ENCODE assay signal across 8 mouse cellular contexts in the genomic region with DNA sequence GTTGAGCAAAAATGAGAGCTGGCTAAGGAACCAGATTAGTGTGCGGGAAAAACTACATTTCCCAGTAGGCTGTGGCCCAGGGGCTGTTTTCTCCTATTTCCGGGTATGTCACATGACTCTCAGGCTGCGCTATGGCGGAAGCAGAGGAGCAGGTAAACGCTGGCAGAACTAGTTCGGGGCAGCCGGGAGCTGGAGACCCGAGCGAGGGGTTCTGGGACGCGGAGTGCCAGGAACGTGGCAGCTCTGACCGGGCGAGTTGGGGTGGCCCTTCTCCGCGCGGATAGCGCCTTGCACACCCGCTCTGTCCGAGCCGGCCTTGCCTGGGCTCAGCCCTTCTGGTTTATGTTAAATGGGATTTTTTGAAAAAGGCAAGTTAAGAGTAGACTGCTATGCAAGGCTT. TPM values are rescaled to one million over a fixed set of nuclear protein-coding genes. Genes with fewer than 3 reads are reported as not detected.
DNase-seq lines count a peak whose midpoint lies in the region; ATAC-seq and TF ChIP-seq lines count a peak whose summit lies in the region.

Vps41 (plus strand) TSS at position 102 of the 400 bp plus-strand sequence.

- 0% methylated on average over 20 of the region's 21 CpGs for WGBS in embryonic facial prominence, embryonic 14.5 days
- under 1% methylated on average over 21 of the region's 21 CpGs for WGBS in heart, adult 2 months
- 1% methylated on average over 21 of the region's 21 CpGs for WGBS in limb, embryonic 13.5 days
- WGBS in midbrain, embryonic 16.5 days, result under 1% methylated on average over 21 of the region's 21 CpGs

- no peaks in the 10 kb centered on the region for H3K9me3 ChIP-seq in embryonic facial prominence, embryonic 14.5 days (ENCODE audit: control insufficient read depth, low read length)
- no peaks in the 10 kb centered on the region for H3K9me3 ChIP-seq in limb, embryonic 13.5 days
- no peaks in the 10 kb centered on the region for H3K9me3 ChIP-seq in midbrain, embryonic 16.5 days (replicated peaks; ENCODE audit: control insufficient read depth, low read length, poor library complexity, severe bottlenecking)

- no peaks in the 10 kb centered on the region; the same call in 1 of the 2 replicates for H3K79me2 ChIP-seq in heart, adult 2 months (replicated peaks; ENCODE audit: control insufficient read depth, insufficient read depth, low read length)

- peak within 1 kb of the TSS; percentile 74 for H3K9ac ChIP-seq in embryonic facial prominence, embryonic 14.5 days (ENCODE audit: low read depth, low read length)
- peak within 1 kb of the TSS; percentile 77 for H3K9ac ChIP-seq in heart, adult 2 months (ENCODE audit: low read depth, low read length)
- H3K9ac ChIP-seq in limb, embryonic 13.5 days, result peak within 1 kb of the TSS; percentile 82
- H3K9ac ChIP-seq in midbrain, embryonic 16.5 days (ENCODE audit: low read depth, low read length), result peak within 1 kb of the TSS; percentile 72

- H3K4me2 ChIP-seq in embryonic facial prominence, embryonic 14.5 days (ENCODE audit: low read depth, low read length), result peak within 1 kb of the TSS; percentile 59
- peak within 1 kb of the TSS; percentile 68 for H3K4me2 ChIP-seq in limb, embryonic 13.5 days (replicated peaks)
- peak within 1 kb of the TSS; percentile 61 for H3K4me2 ChIP-seq in midbrain, embryonic 16.5 days (ENCODE audit: low read length)

- peaks cover 9% of the 10 kb centered on the region for H3K4me1 ChIP-seq in embryonic facial prominence, embryonic 14.5 days (ENCODE audit: control insufficient read depth, insufficient read depth, low read length)
- H3K4me1 ChIP-seq in heart, adult 2 months (ENCODE audit: control insufficient read depth, insufficient read depth, low read length), result no peaks in the 10 kb centered on the region
- H3K4me1 ChIP-seq in limb, embryonic 13.5 days, result peaks cover 10% of the 10 kb centered on the region
- H3K4me1 ChIP-seq in midbrain, embryonic 16.5 days (ENCODE audit: control insufficient read depth, insufficient read depth, low read length), result peaks cover 9% of the 10 kb centered on the region

- peak; percentile 89 for DNase-seq in 3T3-L1 (ENCODE audit: low read depth, low spot score)
- DNase-seq in adrenal gland, postnatal 4 days (ENCODE audit: low spot score in 2 of 2), result peak; percentile 37 to 53
- peak; percentile 94 for DNase-seq in embryonic facial prominence, embryonic 14.5 days (ENCODE audit: low spot score)
- peak; percentile 76 to 83 for DNase-seq in heart, adult 2 months
- DNase-seq in kidney, adult 8-10 months, result peak; percentile 81 to 85
- DNase-seq in spleen, postnatal 10 days (ENCODE audit: low spot score in 2 of 2), result peak; percentile 55 to 73

- H3K36me3 ChIP-seq in embryonic facial prominence, embryonic 14.5 days (ENCODE audit: control insufficient read depth, insufficient read depth, low read length), result no peaks in the 10 kb centered on the region
- no peaks in the 10 kb centered on the region for H3K36me3 ChIP-seq in heart, adult 2 months (ENCODE audit: control insufficient read depth, insufficient read depth, low read length)
- no peaks in the 10 kb centered on the region for H3K36me3 ChIP-seq in limb, embryonic 13.5 days
- H3K36me3 ChIP-seq in midbrain, embryonic 16.5 days (ENCODE audit: control insufficient read depth, insufficient read depth, low read length), result no peaks in the 10 kb centered on the region

- peak within 1 kb of the TSS; percentile 65 for H3K4me3 ChIP-seq in embryonic facial prominence, embryonic 14.5 days (ENCODE audit: low read depth, low read length)
- H3K4me3 ChIP-seq in heart, adult 2 months, result peak within 1 kb of the TSS; percentile 73
- peak within 1 kb of the TSS; percentile 82 for H3K4me3 ChIP-seq in limb, embryonic 13.5 days
- peak within 1 kb of the TSS; percentile 58 for H3K4me3 ChIP-seq in midbrain, embryonic 16.5 days (ENCODE audit: low read depth, low read length)

- H3K27me3 ChIP-seq in embryonic facial prominence, embryonic 14.5 days (replicated peaks; ENCODE audit: control insufficient read depth, insufficient read depth, low read length), result no peaks in the 10 kb centered on the region
- H3K27me3 ChIP-seq in heart, adult 2 months (ENCODE audit: control insufficient read depth, insufficient read depth, low read length), result no peaks in the 10 kb centered on the region
- H3K27me3 ChIP-seq in limb, embryonic 13.5 days, result no peaks in the 10 kb centered on the region
- H3K27me3 ChIP-seq in midbrain, embryonic 16.5 days (ENCODE audit: control insufficient read depth, insufficient read depth, low read depth, low read length), result no peaks in the 10 kb centered on the region

- peak; percentile 56; the same call in 1 of the 2 replicates for TF ChIP-seq EP300 in heart, adult 2 months (IDR thresholded peaks at IDR 0.05; ENCODE audit: insufficient read depth, low read depth, low read length)

- intact Hi-C loops in heart, adult 2 months (cut with DNase I), result loop anchor here (10.0 kb wide), 1 partner anchor 662 kb away; no protein-coding TSS in a partner anchor

- peak; percentile 99 for ATAC-seq in embryonic facial prominence, embryonic 14.5 days (ENCODE audit: low read depth)
- ATAC-seq in limb, embryonic 13.5 days (ENCODE audit: low FRiP score, low read depth), result peak; percentile 98
- ATAC-seq in midbrain, embryonic 16.5 days, result peak; percentile 100

- peak; percentile 64 for TF ChIP-seq POLR2A in heart, adult 2 months (IDR thresholded peaks at IDR 0.05; ENCODE audit: insufficient read depth, low read depth, low read length)

- H3K27ac ChIP-seq in embryonic facial prominence, embryonic 14.5 days (replicated peaks; ENCODE audit: low read depth, low read length), result no peak within 1 kb of the TSS
- H3K27ac ChIP-seq in heart, adult 2 months, result peak within 1 kb of the TSS; percentile 62
- H3K27ac ChIP-seq in limb, embryonic 13.5 days, result no peak within 1 kb of the TSS
- H3K27ac ChIP-seq in midbrain, embryonic 16.5 days (ENCODE audit: low read length), result peak within 1 kb of the TSS; percentile 55

- TF ChIP-seq CTCF in heart, adult 2 months (IDR thresholded peaks at IDR 0.05), result no peak

RNA-seq across cellular contexts. Expression of gene Vps41, which starts in this region (rescaled TPM):
- 10 to 100 TPM; 74.8 to 76.4 TPM for total RNA-seq in adrenal gland, postnatal 4 days (2021)
- 70.6 and 75.1 TPM in 2 replicates for polyA plus RNA-seq in embryonic facial prominence, embryonic 14.5 days (2014; fragmentation: Nextera tagmentation; extraction: Ambion mirVana)
- total RNA-seq in heart, adult 2 months (2021), result 10 to 100 TPM; 28.2 to 31.3 TPM
- polyA plus RNA-seq in heart, adult 2 months (2012; rRNA removed), result 13.9 and 23.4 TPM in 2 replicates
- 70.1 and 71.0 TPM in 2 replicates for polyA plus RNA-seq in limb, embryonic 13.5 days (2015; fragmentation: Nextera tagmentation; extraction: Ambion mirVana)
- 130 and 133 TPM in 2 replicates for polyA plus RNA-seq in midbrain, embryonic 16.5 days (2015; fragmentation: Nextera tagmentation; extraction: Ambion mirVana)

Comparison
In these comparisons a context has a peak if more than half of its experiments do, and no peak if none do; other contexts are left out.
1. H3K27ac ChIP-seq: peak in heart, adult 2 months (single experiment) and midbrain, embryonic 16.5 days (single experiment); none in embryonic facial prominence, embryonic 14.5 days (single experiment) and limb, embryonic 13.5 days (single experiment).
2. Peak in every context shown above with its lines, with median percentiles within 50 percentile points of each other: DNase-seq, ATAC-seq, H3K4me2 ChIP-seq, H3K4me3 ChIP-seq and H3K9ac ChIP-seq.